Mouse (Mus musculus) left cerebral cortex, postnatal 10 days (tissue): ENCODE measurements around the gene Hipk1. TPM values are rescaled to one million over a fixed set of nuclear protein-coding genes. Genes with fewer than 3 reads are reported as not detected.

ENCODE experiments used
- DNase-seq, 2 experiments: peaks; one replicate each; pipeline ENCODE4 v3.0.0; 2021 to 2022; ENCODE audit warnings: low spot score in 2 of 2, mixed read lengths in 1 of 2; ENCODE audit errors: extremely low spot score in 1 of 2
- intact Hi-C: fragments of 180-260 bp; cut with DNase I; formaldehyde crosslinking; loops from one replicate; pipeline ENCODE4 v1.15.1; 2025
- total RNA-seq, 2 experiments: library from RNA; stranded (reverse); gene quantifications; 2 replicates each; pipeline ENCODE4 v1.2.3; 2021

Gene Hipk1
- total RNA-seq, 2 experiments from 2014 or later, result 70.3 to 75.2 TPM

DNA sequence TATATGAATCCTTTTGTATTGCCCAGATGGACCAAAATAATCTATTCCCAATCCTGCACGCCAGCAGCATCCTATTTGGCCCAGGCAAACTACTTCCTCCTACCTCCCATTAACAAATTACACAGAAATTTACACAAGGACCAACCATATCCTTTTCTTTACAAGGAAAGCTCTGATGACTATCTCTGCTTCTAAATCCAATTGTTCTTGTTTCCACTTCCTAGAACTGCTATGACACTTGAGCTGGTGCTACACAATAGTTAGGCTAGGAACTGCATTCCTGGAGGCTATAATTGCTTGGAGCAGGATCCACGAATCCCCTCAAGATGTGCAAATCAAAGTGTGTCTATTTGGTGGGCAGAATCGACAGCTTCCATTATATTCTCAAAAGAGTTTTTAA, 24.6 kb downstream of the Hipk1 start:
- intact Hi-C loops, result no loop called here
- DNase-seq, result no peak

DNA sequence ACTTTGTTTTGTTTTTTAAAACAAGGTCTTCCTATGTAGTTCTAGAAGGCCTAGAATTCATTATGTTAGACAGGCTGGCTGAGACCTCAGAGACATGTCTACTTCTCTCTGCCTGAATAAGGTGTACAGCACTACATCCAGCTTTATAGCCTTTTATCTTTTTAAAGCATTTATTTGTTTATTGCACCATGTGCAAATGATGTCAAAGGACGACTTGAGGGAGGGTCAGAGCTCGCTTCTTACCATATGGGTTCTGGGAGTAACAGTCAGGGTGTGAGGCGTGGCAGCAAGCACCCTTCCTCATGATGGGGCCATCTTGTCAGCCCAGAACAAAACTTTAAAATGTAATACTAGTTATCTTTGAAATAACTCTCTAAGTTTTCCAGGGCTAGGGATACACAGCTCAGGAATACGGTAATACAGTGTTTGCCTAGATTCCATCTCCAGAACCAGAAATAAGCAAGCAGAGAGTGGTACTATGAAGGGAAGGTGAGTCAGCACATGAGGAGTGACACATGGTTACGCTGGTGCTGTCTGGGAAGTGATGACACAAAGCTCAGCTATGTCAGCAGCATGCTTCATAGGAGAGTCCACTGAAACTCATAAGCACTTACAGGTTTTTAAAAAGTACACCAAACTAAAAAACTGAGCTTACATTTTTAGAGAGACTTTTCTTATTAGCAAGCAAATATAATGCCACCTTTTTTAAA, 31.9 kb downstream of the Hipk1 start:
- DNase-seq, result no peak
- intact Hi-C loops, result no loop called here

DNA sequence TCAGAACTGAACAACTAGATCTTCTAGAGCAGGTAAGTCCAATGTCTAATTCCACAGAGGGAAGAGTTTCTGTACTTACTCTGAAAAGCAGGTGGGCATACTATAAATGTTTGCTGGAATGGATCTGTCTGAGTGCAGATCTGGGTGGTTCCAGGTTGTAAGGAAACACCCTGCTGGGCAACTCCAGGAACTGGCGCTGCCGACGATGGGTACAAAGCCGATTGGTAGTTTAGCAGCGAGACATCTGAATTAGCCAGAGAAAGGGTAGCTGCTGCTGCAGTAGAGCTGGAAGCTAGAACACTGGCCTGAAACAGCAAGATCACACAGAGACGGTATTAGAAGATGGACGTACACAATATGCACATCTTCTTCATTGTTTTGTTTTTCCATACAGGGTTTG, 32.9 kb downstream of the Hipk1 start:
- intact Hi-C loops, result no loop called here
- no peak for DNase-seq

DNA sequence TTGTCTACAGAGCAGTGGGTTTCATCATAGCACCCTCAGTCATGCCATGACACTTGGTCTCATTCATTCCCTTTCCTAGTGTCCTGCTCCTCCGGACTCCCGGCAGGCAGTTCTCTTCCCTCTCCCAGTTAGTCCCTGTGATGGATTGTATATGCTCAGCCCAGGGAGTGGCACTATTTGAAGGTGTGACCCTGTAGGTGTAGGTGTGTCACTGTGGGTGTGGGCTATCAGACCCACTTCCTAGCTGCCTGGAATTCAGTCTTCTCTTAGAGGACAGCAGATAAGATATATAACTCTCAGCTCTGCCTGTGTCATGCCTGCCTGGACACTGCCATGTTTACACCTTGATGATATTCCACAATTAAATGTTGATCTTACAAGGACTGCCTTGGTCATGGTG, 34.4 kb downstream of the Hipk1 start:
- no peak for DNase-seq
- intact Hi-C loops, result no loop called here

DNA sequence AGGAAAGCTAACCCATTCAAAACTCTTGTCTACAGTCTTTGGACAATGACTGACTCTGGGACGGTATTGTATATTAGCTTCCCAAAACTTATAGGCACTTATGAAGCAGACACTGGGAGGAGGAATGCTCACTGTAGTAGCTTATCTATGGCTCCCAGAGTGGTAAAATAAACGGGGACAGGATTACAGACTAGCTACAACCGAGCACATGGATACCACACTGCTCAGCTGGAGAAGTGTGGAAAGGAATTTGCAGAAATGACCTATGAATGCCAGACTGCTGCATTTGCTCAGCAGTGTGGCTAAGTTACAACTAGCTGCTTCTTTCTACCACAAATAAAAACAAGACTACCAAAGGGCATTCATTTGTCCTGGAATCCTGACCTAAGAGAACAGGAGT, 36.0 kb downstream of the Hipk1 start:
- DNase-seq, result no peak
- intact Hi-C loops, result no loop called here

DNA sequence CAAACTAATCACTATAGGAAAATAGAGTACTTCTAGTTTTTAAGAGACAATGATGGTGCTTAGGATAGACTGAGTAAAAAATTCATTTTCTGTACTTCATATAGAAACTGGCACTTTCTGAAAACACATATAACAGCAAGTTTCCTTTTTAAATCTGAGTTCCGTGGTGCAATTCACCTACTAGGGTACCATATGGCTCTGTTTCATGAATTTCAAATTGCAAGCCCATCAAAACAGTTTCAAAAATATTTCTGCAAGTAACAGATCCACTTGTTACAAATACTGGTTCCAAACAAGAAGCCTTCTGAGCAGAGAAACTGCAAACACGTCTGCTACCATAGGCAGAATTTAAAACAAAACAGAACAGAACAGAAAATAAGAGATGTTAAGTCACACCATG, 39.8 kb downstream of the Hipk1 start:
- no peak for DNase-seq
- intact Hi-C loops, result loop anchor here (5.0 kb wide), 1 partner anchor 56 kb away; the partner anchor contains the start of genes Ap4b1, Dclre1b and Gm43064

DNA sequence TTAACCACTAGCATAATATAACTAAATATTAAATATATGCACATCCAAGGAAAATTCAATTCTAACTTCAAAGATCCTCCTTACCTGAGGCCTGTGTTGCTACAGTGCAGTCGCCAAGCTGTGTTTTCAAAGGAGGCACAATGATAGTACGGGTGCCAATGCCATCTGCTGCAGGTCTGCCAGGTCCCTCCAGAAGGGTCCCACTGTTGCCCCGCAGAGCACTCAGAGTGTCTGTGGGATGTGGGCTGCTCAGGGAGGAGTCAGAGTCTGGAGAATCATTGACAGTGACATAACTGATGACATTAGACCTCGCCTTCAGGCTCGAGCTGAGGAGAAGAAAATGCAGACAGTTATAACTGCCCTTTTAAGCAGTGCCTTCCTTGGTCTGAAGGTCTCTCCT, 44.7 kb downstream of the Hipk1 start:
- intact Hi-C loops, result no loop called here
- no peak for DNase-seq

DNA sequence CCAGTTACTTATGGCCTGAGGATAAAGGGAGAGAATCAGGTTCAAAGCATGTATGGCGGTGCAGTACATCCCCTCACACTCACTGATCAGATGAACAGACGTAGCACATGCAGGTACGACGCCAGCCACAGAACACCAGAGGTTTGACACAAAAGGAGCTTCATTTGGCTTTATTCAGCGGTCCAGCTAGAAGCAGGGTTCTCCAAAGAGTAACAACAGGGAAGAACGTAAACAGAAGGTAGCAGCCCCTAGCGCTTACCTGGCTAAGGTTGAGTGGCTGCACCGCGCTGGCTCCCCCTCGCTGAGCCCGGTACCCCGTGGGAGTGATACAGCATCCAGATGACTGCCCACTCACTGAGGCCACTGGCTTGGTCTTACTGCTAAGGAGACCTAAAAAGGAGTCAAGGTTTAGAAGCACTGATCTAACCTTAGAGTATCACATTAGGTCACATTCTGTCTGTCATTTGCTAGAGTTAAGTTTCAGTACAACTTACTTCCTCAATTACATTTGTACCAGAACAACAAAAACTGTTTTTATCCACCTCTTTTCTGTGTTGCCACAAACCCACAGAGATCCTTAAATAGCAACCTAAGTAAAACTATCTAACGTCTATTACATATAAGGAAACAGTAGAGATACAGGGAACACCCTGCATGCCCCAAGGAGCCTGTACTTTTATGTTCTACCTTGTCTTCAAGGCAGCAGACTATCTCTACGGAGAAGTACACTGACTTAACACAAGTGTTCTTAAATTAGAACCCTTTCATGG, 46.2 kb downstream of the Hipk1 start:
- DNase-seq, result no peak
- intact Hi-C loops, result no loop called here

DNA sequence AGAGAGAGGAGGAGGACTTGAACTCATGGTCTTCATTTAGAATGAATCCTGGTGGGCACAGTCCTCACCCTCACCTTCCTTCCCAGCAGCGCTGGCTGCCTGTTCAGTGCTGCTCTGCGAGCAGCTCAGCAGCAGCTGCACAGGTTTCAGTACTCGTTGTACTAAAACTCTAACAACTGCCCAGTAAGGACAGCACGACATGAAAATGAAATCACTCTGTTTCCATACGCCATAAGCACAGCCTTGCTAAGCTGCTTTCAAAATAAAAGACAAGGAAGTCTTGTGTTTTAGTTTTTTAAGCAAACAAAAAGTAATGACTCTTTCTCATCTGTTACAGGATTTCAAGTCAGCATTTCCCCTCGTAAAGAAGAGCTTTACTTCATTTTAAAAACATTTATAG, 48.2 kb downstream of the Hipk1 start:
- DNase-seq, result no peak
- intact Hi-C loops, result no loop called here

DNA sequence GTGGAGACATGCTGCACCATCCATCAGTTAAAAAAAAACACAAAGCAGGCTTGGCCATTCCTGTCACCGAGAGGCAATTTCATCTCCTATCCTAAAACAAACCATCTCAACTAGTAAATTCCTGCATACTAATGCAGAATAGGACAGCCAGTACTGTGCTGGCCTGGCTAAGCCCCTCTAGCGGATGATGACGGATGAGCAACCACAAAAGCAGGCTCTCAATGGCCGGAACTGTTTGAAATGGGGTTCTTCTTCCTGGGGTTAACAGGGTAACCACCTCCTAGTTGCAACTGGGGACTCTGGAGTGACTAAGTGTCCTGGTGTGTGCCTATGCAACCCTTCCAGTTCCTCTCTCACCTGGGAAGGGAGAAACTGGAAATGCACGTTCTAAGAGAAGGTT, 51.0 kb downstream of the Hipk1 start:
- DNase-seq, result no peak
- intact Hi-C loops, result no loop called here

DNA sequence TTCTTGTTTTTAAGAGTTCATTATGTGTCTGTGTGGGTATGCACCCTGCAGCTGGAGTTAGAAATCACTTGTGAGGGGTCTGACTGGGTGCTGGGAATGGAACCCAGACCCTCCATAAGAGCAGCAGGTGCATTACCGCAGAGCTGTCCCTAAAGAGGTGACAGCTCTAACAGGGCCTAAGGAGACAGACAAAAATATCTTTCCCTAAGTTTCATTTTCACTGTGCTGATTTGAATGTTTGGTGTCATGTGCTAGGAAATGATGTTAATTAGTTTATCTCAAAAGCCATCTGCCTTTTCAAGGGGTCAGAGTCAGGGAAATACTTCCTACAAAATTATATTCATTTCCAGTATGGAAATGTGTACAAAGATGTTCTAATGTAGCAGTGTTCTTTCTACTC, 52.0 kb downstream of the Hipk1 start, which contains the start of gene Gm10964:
Gm10964 (plus strand) TSS at position 38 of the 400 bp plus-strand sequence.
- intact Hi-C loops, result loop anchor here (5.0 kb wide), 2 partner anchors 302 to 347 kb away; no protein-coding TSS in a partner anchor
- DNase-seq, result no peak

DNA sequence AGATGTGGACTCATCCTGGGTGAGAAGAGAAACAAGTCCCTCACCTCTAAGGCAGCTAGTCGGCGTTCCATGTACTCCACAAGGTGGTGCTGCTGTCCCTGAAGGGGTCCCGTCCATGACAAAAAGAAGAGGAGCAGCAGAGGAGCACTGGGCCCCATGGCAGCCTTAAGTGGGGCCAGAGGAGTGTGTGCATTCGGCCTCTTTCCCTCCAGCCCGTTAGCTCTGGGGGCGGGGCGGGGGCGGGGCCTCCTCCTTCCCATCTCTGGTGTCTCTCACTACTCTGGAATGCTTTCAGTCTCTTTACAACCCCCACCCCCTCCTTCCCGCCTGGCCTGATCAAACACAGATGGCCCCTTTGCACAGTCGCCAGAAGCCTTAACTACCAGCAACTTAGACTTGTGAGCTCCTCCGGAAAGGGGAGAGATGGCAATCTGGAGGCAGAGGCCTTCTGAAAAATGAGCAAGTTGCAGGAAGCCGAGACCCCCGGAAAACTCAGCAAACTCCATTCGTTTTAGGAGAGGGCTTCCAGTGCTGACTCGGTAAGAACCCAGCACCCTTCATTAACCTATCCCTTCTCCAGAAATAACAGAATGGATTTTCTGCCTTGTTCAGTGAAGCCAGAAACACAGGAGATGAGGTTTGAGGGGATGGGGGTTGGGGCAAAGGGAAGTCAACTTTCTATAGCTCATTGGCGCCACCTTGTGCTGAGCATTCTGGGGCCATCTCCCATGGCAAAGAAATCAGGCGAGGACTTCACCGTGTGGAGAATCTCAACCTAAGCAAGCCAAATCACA, 53.4 kb downstream of the Hipk1 start, which contains the start of gene Olfml3:
Olfml3 (minus strand) TSS at position 224 of the 794 bp plus-strand sequence.
- intact Hi-C loops, result loop anchor here (5.0 kb wide), 2 partner anchors 301 to 346 kb away; no protein-coding TSS in a partner anchor
- DNase-seq, result peak; percentile 88 to 92

DNA sequence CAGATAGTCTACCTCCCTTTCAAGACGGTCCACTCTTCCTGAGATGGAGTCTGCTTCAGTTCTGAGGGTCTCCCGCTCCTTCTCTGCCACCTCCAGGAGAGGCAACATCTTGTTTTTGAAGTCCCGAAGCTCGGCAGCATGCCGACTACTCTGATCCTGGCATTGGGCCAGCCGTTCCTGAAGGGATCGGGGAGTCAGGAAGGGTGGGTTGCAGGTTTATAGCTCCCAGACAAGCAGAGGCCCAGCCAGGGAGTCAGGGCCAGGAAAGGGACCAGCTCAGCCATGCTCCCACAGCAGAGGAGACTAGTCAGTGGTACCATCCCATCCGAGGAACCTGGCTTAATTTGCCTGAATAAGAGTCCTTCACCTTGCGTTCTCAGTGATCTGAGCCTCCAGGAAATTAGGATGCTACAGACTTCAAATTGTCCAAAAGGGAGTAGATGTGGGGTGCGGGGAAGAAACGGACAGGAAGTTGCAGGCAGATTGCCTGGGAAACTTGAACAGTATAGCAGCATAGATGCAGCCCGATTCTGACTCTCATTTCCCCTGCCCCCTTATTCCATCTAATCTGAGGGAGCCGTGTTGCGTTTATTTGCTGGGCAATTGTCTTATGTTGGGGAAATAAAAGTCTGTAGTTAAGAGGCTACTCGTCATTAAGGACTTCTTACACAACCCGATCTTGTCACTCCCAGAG, 54.2 kb downstream of the Hipk1 start:
- intact Hi-C loops, result loop anchor here (5.0 kb wide), 2 partner anchors 300 to 345 kb away; no protein-coding TSS in a partner anchor
- peak in 1 of 2 experiments; percentile 75 for DNase-seq

DNA sequence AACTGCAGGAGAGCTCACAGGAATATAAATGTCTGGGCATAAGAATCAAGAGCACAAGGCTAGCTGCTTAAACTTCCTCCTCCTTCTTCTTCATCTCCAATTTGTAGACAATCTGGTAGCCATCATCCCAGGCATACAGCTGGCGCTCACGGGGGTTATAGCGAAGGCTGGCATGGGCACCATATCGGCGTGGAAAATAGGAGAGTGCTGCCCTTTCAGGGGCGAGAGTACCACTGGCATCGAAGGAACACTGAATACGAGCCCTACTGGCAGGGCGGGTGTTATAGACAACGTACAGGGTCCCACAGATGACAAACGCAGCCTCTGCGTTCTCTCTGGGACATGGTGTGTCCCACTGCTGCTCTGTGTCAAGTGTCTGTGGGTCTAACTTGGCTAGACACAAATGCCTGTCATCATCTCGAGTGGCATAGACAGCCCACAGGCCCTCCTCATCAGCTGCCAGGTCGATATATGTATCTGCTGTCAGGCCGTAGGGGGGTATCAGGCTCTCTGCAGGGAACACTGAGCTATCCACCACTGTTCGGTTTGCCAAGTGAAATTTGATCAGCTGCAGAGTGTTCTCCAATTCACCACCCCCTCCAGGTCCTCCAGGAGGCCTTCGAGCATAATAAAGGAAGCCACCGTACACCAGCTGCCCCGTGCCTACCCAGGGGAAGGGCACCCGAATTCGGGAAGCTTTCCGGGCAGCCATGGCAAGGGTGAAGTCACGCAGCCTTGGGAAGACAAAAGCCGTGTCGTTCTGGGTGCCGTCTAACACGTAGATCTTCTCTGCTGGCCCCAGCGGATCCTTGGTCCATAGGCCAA, 55.4 kb downstream of the Hipk1 start:
- DNase-seq, result no peak
- intact Hi-C loops, result loop anchor here (5.0 kb wide), 2 partner anchors 299 to 344 kb away; no protein-coding TSS in a partner anchor

DNA sequence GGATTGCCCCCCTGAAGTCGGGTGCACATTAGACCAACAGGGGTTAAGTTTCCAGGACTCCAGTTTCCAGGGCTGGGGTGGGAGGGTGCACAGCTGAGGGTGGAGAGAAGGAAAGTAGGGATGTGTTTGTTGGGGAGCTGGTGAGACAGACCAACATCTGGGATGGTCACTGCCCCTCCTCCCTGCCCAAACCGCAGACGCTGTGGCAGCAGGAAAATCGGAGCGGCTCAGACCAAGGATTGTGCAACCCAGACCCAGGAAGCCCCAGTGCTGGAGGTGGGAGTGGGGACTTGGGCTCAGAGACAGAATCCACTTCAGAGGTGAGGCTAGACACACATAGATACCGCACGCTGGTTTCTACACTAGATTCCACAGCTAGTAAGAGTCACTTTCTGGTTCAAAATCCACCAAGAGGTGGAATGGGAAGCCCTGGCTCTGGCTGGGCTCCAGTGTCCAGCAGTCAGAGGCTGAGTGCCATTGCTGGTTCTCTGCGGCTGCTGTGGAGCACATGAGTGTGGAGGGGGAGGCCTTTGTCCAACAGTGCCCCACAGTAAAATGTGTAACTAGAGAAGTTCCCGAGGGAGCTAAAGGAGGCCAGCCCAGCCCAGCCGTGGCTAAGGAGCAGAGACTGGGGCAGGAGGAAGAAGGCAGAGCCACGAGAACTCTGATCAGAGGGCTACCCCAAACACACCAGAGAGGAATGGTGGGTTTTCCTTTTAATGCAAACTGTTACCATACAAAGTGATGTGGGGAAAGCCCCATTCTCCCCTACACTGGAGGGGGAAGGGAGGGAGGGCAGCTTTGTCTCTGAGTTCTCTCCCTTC, 56.5 kb downstream of the Hipk1 start:
- DNase-seq, result no peak
- intact Hi-C loops, result loop anchor here (5.0 kb wide), 3 partner anchors 158 to 343 kb away; partner anchors contain the start of gene Syt6

DNA sequence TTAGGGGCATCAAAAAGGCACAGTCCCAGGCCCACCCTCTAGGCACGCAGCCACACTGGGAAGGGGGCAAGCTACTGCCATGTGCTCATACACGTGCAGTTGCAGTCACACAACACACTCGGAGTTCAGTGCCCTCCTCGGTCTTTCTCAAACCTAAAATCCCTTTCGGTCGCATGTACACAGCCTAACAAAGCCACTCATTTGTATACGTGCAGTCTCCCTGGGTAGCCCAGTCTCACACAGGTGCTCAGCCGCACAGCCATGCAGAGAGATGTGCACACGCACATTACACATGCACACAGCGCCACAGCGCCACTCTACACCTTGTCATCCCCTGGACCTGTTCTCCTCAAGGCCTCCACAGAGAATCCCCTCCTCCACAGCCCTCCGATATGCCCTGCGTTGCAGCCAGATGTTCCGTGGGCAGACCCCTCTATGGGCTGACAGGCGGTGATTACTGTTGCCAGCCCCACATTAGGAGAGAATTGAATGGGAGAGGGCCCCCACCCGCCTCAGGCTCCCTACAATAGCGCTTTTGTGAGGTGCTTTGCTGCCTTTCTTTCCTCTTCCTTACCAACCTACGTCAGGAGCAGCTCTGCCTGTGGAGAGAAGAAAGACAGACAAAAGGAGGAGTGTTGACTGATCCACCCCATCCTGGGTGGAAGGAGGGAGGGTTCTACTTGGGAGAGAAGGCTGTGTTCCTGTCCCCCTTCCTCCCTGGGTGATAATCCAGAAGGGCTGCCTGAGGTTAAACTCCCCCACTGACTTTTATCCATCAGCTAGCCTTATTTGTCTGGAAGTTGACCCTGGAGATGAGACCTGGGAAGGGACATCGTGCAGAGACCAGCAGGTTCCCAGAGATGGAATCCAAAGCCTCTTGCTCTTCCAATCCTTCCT, 57.3 kb downstream of the Hipk1 start:
- DNase-seq, result peak; percentile 36 to 38
- intact Hi-C loops, result loop anchor here (5.0 kb wide), 1 partner anchor 157 kb away; the partner anchor contains the start of gene Syt6
